Mouse (Mus musculus): ENCODE data around the gene Mtus2.

Gene Mtus2

DNA sequence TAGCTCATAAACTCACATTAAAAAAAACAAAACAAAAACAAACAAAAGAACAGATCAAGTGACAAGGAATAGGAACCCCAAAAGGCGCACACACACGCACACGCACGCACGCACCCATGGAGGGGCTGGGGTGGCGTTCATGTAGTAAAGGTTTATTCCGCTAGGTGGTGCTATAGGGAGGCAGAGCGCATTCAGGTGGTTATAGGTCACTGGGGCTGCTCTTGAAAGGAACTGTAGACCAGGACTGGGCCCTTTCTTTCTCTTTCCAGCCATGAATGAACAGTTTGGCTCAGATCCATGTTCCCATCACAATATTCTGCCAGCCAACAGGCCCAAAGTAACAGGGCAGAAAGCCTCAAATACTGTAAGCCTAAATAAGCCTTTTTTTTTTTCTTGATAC lies 389.4 kb downstream of the Mtus2 start:
- DNase-seq (ENCODE audit: low read depth), result no peak

- DNase-seq (ENCODE audit: low read depth), result no peak
Measured at GRCm38 (mm10) chr5:148348153-148348552, 391.0 kb downstream of the Mtus2 start.

DNA sequence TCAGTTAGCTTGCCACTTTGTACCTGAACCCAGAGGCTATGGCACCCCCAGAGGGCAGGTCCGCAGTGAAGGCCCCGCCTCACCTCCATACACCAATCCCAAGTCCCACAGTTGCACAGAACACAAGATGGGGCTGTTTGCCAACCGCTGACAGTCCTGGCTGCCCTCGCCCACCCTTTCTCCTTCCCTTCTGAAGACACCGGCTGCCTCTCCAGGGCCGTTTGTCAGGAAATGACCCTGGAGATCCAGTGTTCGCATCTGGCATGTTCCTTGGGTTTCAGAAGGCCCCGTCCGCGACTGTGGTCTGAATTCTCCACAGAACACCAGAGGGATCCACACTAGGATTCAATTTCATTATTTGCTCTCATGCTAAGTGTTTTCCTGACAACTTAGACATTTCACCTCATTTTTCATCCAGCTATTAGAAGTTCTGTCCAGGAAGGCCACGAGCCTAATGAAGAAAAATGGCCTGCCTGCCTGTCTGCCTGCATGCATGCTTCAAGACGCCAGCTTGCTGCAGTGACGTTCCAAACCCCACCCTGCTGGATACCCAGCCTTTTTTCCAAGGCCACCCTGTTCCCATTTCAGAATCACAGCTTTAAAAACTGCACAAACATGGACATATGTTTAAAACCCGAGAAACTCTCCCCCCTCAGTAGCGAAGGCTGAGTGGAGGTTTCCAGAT lies 392.3 kb downstream of the Mtus2 start:
- DNase-seq (ENCODE audit: low read depth), result no peak

DNA sequence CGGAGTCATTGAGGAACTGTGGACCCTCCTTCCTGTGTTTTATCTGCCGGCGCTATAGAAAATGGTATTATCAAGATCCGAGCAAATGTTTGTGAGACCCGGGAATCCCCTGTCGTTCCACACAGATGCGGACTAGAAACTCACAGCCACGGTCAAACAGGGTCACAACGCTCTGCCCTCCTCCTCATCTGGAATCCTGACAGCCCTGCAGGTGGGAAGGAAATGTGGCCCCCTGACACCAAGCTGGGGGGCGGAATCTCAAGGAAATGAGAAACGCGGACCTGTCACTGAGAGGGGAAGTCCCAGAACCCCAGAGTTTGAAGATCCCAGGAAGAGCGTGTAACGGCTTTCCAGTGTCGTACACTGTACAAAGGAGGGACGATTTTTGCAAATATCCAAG lies 396.3 kb downstream of the Mtus2 start:
- no peak for DNase-seq (ENCODE audit: low read depth)

DNA sequence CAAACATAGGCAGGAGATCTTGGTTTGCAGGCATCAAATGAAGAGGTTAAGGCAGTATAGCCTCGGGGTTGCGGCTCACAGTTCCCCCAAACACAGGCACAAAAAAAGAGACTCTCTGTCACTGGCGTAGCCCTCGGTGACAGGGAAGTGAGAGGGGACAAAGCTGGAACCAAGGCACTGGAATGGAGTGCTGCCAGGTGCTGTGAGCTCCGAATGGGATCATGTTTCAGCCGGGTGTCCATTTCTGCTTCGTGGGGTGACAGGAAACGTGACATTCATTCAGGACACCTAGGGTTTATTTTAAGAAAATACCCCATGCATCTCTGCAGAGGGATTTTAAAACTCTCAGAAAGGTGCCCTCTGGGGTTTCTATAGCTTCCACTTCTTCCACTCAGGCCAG lies 397.4 kb downstream of the Mtus2 start:
- no peak for DNase-seq (ENCODE audit: low read depth)

DNA sequence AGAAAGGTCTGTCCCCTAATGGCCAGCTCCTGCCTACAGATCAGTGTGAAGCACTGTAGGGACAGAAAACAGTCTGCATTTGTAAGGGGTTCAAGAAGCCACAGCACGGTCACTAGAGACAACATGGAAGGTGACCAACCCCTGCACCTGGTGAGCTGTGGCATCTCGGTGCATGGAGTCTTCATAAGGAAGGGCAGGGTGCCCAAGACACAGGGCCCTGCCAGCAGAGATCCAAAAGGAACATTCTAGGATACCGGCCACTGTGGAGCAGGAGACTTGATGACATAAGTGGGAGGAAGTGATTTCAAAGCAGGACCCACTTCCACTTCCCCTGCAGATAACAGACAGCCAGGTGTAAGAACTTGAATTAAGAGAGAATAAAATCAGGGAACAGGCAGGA lies 398.7 kb downstream of the Mtus2 start:
- DNase-seq (ENCODE audit: low read depth), result no peak

GRCm38 (mm10) chr5:148357168-148357567 lies 400.0 kb downstream of the Mtus2 start:
- DNase-seq (ENCODE audit: low read depth), result no peak

- DNase-seq (ENCODE audit: low read depth), result no peak
Measured at GRCm38 (mm10) chr5:148359131-148359530, 402.0 kb downstream of the Mtus2 start.

DNA sequence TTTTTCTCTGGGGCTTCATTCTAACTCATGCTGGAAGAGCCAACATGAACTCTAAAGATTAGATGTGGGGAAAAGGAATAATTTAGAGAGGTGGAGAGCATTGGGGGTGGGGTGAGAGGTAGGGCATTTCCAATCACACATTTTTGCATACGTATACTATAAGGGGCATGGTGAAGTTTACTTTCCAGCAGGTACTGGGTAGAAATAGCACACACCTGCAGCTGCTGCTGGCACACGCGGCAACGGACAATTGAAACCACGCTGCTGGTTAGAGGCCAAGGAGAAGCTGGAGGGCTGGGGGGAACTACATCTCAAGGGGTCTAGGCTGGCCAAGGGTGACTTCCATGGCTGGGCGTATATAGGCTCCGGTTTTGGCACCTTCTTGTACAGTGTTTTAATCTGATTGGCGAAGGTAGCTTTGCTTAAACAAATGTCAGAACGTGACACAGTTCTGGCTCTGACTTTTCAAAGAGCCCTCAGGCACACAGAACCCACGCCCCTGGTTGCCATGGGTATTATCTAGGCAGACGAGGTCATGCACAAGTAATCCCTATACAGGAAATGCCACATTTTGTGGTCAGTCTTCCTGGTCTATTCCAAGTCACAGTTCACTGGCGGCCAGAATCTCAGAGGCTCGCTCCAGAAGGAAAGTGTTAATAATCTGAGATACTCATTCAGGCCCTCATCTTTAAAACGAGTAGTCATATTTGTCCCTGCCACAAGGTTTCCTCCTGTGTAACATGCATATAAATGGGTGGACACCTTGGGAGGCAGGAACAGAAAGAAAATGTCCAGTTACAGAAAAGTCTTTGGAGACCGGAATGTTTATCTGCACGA lies 404.0 kb downstream of the Mtus2 start:
- DNase-seq (ENCODE audit: low read depth), result peak; percentile 40

- DNase-seq (ENCODE audit: low read depth), result no peak
Measured at GRCm38 (mm10) chr5:148361759-148362010, 404.6 kb downstream of the Mtus2 start.

- no peak for DNase-seq (ENCODE audit: low read depth)
Measured at GRCm38 (mm10) chr5:148362296-148362695, 405.2 kb downstream of the Mtus2 start.

DNA sequence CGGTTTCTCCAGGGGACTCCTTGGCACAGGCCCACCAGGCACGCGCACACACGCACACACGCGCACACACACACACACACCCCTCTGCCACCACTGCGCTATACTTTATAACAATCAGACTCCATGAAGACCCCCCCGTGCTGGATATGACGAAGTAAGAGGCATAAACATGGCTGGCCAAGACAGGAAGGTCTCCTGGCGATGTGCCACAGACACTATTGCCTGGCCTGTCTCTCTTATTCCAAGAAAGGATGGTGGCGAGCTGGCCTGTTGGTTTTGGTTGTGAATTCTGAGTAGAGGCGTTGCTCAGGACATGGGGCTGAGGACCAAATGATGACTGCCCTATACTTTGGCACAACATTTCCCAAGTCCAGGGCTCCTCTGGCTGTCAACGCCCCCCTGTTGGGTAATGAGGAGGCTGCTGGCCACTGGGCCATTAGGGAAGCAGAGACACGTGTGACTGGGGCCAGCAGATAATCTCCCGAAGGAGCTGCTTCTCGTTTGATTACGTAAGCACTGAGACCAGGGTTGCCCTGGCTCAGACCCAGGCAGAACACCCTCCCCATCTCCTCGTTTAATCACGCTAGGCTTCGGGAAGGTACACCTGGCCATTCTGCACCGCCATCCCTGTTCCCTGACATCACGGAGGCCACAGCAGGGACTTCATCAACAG lies 406.5 kb downstream of the Mtus2 start:
- no peak for DNase-seq (ENCODE audit: low read depth)
